Mouse (Mus musculus) hindbrain, embryonic 14.5 days (tissue): ENCODE measurements around the gene 1700001F09Rik. TPM values are rescaled to one million over a fixed set of nuclear protein-coding genes. Genes with fewer than 3 reads are reported as not detected.

Source experiments
- polyA plus RNA-seq: library from polyadenylated mRNA; unstranded; fragments of >200 nt; fragmentation: Nextera tagmentation; extraction: Ambion mirVana; gene quantifications from 2 replicates; pipeline ENCODE4 v1.2.1, GENCODE M21; 2014

The 1700001F09Rik gene
- polyA plus RNA-seq, 1 experiment from 2014 or later = not detected

Other genes starting within 250 kb of the 1700001F09Rik start
- 0.11 TPM in 1 of 2 replicates, not detected in the other for gene Gm8104, start 247.2 kb downstream of the 1700001F09Rik start, polyA plus RNA-seq
- gene Gm7233, start 167.9 kb downstream of the 1700001F09Rik start, polyA plus RNA-seq = not detected in 2 replicates
- gene Gm8122, start 112.5 kb downstream of the 1700001F09Rik start, polyA plus RNA-seq = not detected in 2 replicates
- not detected in 2 replicates for gene Gm8126, start 89.2 kb downstream of the 1700001F09Rik start, polyA plus RNA-seq
- gene Gm9732, start 72.8 kb downstream of the 1700001F09Rik start, polyA plus RNA-seq = not detected in 2 replicates
- gene Gm8127, start 54.0 kb downstream of the 1700001F09Rik start, polyA plus RNA-seq = not detected in 2 replicates
- not detected in 2 replicates for gene Gm8138, start 68.5 kb upstream of the 1700001F09Rik start, polyA plus RNA-seq
- gene Gm5799, start 195.8 kb upstream of the 1700001F09Rik start, polyA plus RNA-seq = not detected in 2 replicates
- not detected in 2 replicates for gene Gm17654, start 231.3 kb upstream of the 1700001F09Rik start, polyA plus RNA-seq